Mouse (Mus musculus): Measurements from ENCODE around the gene Map3k19. TPM values are rescaled to one million over a fixed set of nuclear protein-coding genes. Genes with fewer than 3 reads are reported as not detected.

The Map3k19 gene
- polyA plus RNA-seq, 1 experiment = not detected

DNA sequence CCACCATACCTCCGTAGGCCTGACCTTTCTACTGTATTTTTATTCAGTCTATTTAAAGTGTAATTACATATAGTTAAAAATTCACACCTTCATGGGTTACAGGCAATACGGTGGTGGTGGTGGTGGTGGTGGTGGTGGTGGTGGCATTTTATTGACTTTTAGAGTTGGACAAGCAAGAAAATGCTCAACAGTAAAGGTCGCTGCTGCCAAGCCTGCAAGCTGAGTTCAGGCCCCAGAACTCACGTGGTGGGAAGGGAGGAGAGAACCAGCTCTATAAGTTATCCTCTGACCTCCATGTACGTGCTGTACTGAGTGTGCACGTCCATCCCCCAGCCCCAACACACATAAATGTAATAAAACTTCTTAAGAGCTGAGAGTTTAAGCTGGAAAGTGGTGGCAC, 38.5 kb downstream of the Map3k19 start:
- H3K4me1 ChIP-seq (ENCODE audit: control insufficient read depth, insufficient read depth, low read length) = no peaks in the 10 kb centered on the region
- H3K4me3 ChIP-seq (ENCODE audit: insufficient read depth, low read depth, low read length) = no peak overlapping the region
- TF ChIP-seq POLR2A (IDR thresholded peaks at IDR 0.05; ENCODE audit: insufficient read depth, low read depth, low read length) = no peak
- TF ChIP-seq CTCF (IDR thresholded peaks at IDR 0.05; ENCODE audit: insufficient read depth, low read depth, low read length) = no peak
- no peak overlapping the region for H3K27ac ChIP-seq (ENCODE audit: insufficient read depth, low read depth, low read length)
- WGBS = 82% methylated on average over 6 of the region's 6 CpGs

DNA sequence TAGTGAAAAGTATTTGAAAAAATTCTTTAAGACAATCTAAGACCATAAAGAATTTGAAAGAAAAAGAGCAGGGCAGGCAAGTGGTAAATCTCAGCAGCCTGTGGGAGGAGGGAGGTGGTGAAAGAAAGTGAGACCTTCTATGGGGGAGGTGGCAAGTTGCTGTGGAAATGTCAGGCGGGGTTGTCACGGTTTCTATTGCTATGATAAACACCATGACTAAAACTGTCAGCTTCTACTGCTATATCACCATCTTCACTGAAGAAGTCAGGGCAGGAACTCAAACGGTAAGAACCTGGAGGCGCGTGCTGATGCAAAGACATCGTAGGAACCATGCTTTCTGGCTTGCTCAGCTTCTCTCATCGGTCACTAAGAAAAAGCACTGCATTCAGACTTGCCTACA, 41.9 kb downstream of the Map3k19 start:
- 68% methylated on average over 7 of the region's 7 CpGs for WGBS
- TF ChIP-seq POLR2A (IDR thresholded peaks at IDR 0.05; ENCODE audit: insufficient read depth, low read depth, low read length) (no peak), CTCF (IDR thresholded peaks at IDR 0.05; ENCODE audit: insufficient read depth, low read depth, low read length) (no peak)
- Histone ChIP-seq H3K4me1 (ENCODE audit: control insufficient read depth, insufficient read depth, low read length) (no peaks in the 10 kb centered on the region), H3K27ac (ENCODE audit: insufficient read depth, low read depth, low read length) (no peak overlapping the region), H3K4me3 (ENCODE audit: insufficient read depth, low read depth, low read length) (no peak overlapping the region)

GRCm38 (mm10) chr1:127808671-127809070, 46.2 kb downstream of the Map3k19 start:
- H3K4me1 ChIP-seq (ENCODE audit: control insufficient read depth, insufficient read depth, low read length) = no peaks in the 10 kb centered on the region
- TF ChIP-seq CTCF (IDR thresholded peaks at IDR 0.05; ENCODE audit: insufficient read depth, low read depth, low read length) (no peak), POLR2A (IDR thresholded peaks at IDR 0.05; ENCODE audit: insufficient read depth, low read depth, low read length) (no peak)
- no peak overlapping the region for H3K27ac ChIP-seq (ENCODE audit: insufficient read depth, low read depth, low read length)
- H3K4me3 ChIP-seq (ENCODE audit: insufficient read depth, low read depth, low read length) = no peak overlapping the region
- 95% methylated on average over 7 of the region's 7 CpGs for WGBS

DNA sequence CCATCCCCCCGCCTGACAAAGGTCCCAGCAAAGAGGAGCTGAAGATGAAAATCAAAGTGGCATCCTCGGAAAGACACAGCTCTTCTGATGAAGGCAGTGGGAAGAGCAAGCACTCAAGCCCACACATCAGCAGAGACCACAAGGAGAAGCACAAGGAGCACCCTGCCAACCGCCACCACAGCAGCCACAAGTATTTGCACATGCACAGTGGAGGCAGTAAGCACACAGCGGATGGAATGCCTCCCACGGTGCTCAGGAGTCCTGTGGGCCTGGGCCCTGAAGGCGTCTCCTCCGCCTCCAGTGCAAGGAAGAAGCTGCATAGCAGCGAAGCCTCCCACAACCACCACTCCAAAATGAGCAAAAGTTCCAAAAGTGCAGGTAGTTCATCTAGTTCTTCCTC, 51.9 kb downstream of the Map3k19 start:
- peaks cover 4% of the 10 kb centered on the region; the same call in 1 of the 2 replicates for H3K4me1 ChIP-seq (ENCODE audit: control insufficient read depth, insufficient read depth, low read length)
- H3K4me3 ChIP-seq (ENCODE audit: insufficient read depth, low read depth, low read length) = no peak overlapping the region
- no peak overlapping the region for H3K27ac ChIP-seq (ENCODE audit: insufficient read depth, low read depth, low read length)
- WGBS = 80% methylated on average over 8 of the region's 8 CpGs
- TF ChIP-seq POLR2A (IDR thresholded peaks at IDR 0.05; ENCODE audit: insufficient read depth, low read depth, low read length) = no peak

DNA sequence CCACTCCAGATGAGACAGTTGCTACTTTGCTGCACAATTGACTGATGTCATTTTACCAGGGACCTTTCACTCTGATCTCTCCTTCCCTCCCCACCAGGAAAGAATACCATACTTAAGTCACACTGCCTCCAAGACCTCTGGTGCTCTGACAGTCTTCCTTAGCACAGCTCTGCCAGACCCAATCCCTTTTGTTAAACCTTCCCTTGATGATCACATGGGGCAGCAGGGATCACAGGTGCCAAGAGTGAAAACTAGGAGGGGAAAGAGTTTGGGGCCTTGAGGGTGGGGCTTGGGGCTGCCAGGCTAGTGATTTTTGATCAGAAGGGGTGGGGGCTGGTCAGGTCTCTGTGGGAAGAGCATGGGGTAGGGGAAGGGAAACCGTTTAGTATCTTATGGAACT, 58.1 kb downstream of the Map3k19 start:
- no peaks in the 10 kb centered on the region for H3K4me1 ChIP-seq (ENCODE audit: control insufficient read depth, insufficient read depth, low read length)
- no peak overlapping the region for H3K27ac ChIP-seq (ENCODE audit: insufficient read depth, low read depth, low read length)
- H3K4me3 ChIP-seq (ENCODE audit: insufficient read depth, low read depth, low read length) = no peak overlapping the region
- TF ChIP-seq POLR2A (IDR thresholded peaks at IDR 0.05; ENCODE audit: insufficient read depth, low read depth, low read length) (no peak), CTCF (IDR thresholded peaks at IDR 0.05; ENCODE audit: insufficient read depth, low read depth, low read length) (no peak)
- WGBS = 71% methylated on average over 1 of the region's 1 CpGs

DNA sequence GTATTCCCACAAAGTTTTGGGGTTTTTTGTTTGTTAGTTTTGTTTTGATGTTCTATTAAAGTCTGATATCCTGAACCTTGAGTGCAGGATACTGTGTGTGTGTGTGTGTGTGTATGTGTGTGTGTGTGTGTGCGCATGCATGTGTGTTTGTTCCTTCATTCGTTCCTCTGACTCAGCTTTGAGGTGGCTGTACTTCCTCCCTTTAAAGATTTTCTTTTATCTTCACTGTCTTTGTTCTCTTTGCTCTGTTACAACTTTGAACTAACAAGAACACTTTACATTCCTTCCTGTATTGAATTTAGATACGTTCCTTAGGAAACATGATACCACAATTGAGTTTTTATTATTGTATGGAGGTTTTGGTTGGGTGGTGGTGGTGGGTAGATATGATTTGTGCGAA, 58.5 kb downstream of the Map3k19 start:
- WGBS = 69% methylated on average over 4 of the region's 4 CpGs
- no peaks in the 10 kb centered on the region for H3K4me1 ChIP-seq (ENCODE audit: control insufficient read depth, insufficient read depth, low read length)
- H3K4me3 ChIP-seq (ENCODE audit: insufficient read depth, low read depth, low read length) = no peak overlapping the region
- no peak overlapping the region for H3K27ac ChIP-seq (ENCODE audit: insufficient read depth, low read depth, low read length)
- TF ChIP-seq POLR2A (IDR thresholded peaks at IDR 0.05; ENCODE audit: insufficient read depth, low read depth, low read length) = no peak
- no peak for TF ChIP-seq CTCF (IDR thresholded peaks at IDR 0.05; ENCODE audit: insufficient read depth, low read depth, low read length)

GRCm38 (mm10) chr1:127795087-127795769, 59.6 kb downstream of the Map3k19 start:
- Histone ChIP-seq H3K27ac (ENCODE audit: insufficient read depth, low read depth, low read length) (no peak overlapping the region), H3K4me1 (ENCODE audit: control insufficient read depth, insufficient read depth, low read length) (0 out of 2 replicates have a peak, but pooled peaks cover 2% of the 10 kb centered on the region), H3K4me3 (ENCODE audit: insufficient read depth, low read depth, low read length) (no peak overlapping the region)
- 54% methylated on average over 6 of the region's 6 CpGs for WGBS
- no peak for TF ChIP-seq POLR2A (IDR thresholded peaks at IDR 0.05; ENCODE audit: insufficient read depth, low read depth, low read length)
- no peak for TF ChIP-seq CTCF (IDR thresholded peaks at IDR 0.05; ENCODE audit: insufficient read depth, low read depth, low read length)

GRCm38 (mm10) chr1:127793459-127793858, 61.4 kb downstream of the Map3k19 start:
- WGBS = 91% methylated on average over 1 of the region's 1 CpGs
- H3K27ac ChIP-seq (ENCODE audit: insufficient read depth, low read depth, low read length) = no peak overlapping the region

DNA sequence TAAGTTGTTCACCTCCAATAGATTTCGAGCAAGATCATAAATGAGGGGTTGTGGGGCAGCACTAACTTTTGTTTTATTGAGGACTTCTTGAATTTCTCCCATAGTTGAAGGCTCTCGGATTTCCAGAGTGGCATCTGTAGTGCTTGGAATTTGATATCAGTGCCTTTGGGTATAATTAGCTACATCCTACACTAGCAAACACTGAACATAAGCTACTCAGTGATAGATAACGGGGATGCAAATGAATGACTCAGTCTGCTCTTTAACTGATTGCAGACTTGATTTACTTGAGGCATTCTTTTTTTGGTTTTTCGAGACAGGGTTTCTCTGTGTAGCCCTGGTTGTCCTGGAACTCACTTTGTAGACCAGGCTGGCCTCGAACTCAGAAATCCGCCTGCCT, 65.9 kb downstream of the Map3k19 start:
- no peak overlapping the region for H3K4me3 ChIP-seq (ENCODE audit: insufficient read depth, low read depth, low read length)
- WGBS = 67% methylated on average over 6 of the region's 6 CpGs
- peaks cover 8% of the 10 kb centered on the region for H3K4me1 ChIP-seq (ENCODE audit: control insufficient read depth, insufficient read depth, low read length)
- H3K27ac ChIP-seq (ENCODE audit: insufficient read depth, low read depth, low read length) = no peak overlapping the region
- TF ChIP-seq CTCF (IDR thresholded peaks at IDR 0.05; ENCODE audit: insufficient read depth, low read depth, low read length) (no peak), POLR2A (IDR thresholded peaks at IDR 0.05; ENCODE audit: insufficient read depth, low read depth, low read length) (no peak)

More at GRCm38 (mm10) chr1:127793459-127793858, 61.4 kb downstream of the Map3k19 start:
- no peak for TF ChIP-seq POLR2A (IDR thresholded peaks at IDR 0.05; ENCODE audit: insufficient read depth, low read depth, low read length)
- TF ChIP-seq CTCF (IDR thresholded peaks at IDR 0.05; ENCODE audit: insufficient read depth, low read depth, low read length) = no peak
- H3K4me1 ChIP-seq (ENCODE audit: control insufficient read depth, insufficient read depth, low read length) = peaks cover 5% of the 10 kb centered on the region; the same call in 1 of the 2 replicates
- no peak overlapping the region for H3K4me3 ChIP-seq (ENCODE audit: insufficient read depth, low read depth, low read length)

Measured in olfactory bulb, adult 2 months (tissue).